Mouse (Mus musculus) heart, embryonic 11.5 days (tissue): ENCODE measurements around the gene Eif4a1. TPM values are rescaled to one million over a fixed set of nuclear protein-coding genes. Genes with fewer than 3 reads are reported as not detected.

ENCODE experiments used
- ATAC-seq: fragments of 200-750 bp; cut with Nextera tagmentation; replicated peaks from 2 replicates; pipeline ENCODE4 v1.8.0; 2017; ENCODE audit warnings: moderate library complexity; ENCODE audit not compliant: insufficient number of reproducible peaks, low FRiP score, low TSS enrichment
- H3K27ac ChIP-seq: fragments of 300-500 bp; sonication (generic); 2 replicates; pipeline ENCODE4 v1.5.1; 2014; ENCODE audit warnings: mild to moderate bottlenecking, low read depth, low read length
- H3K27me3 ChIP-seq: fragments of 300-500 bp; sonication (generic); 2 replicates; pipeline ENCODE4 v1.6.1; 2014; ENCODE audit warnings: mild to moderate bottlenecking, low read length, mixed read lengths; ENCODE audit not compliant: control insufficient read depth, insufficient read depth
- H3K36me3 ChIP-seq: fragments of 300-500 bp; sonication (generic); 2 replicates; pipeline ENCODE4 v1.6.1; 2014; ENCODE audit warnings: mild to moderate bottlenecking, low read length, moderate library complexity, mixed read lengths; ENCODE audit not compliant: control insufficient read depth, insufficient read depth
- H3K4me1 ChIP-seq: fragments of 300-500 bp; sonication (generic); 2 replicates; pipeline ENCODE4 v1.6.1; 2014; ENCODE audit warnings: low read length; ENCODE audit not compliant: control insufficient read depth, insufficient read depth
- H3K4me2 ChIP-seq: fragments of 300-500 bp; sonication (generic); 2 replicates; pipeline ENCODE4 v1.6.1; 2014; ENCODE audit warnings: mild to moderate bottlenecking, moderate library complexity
- H3K4me3 ChIP-seq: fragments of 300-500 bp; sonication (generic); 2 replicates; pipeline ENCODE4 v1.5.1; 2014; ENCODE audit warnings: low read depth, low read length
- H3K9ac ChIP-seq: fragments of 300-500 bp; sonication (generic); 2 replicates; pipeline ENCODE4 v1.6.1; 2014; ENCODE audit warnings: mild to moderate bottlenecking, low read depth, low read length, moderate library complexity
- H3K9me3 ChIP-seq: fragments of 300-500 bp; sonication (generic); replicated peaks from 2 replicates; pipeline ENCODE4 v1.6.1; 2016; ENCODE audit warnings: low read length; ENCODE audit not compliant: control insufficient read depth
- WGBS: fragments of 180-500 bp; shearing (Covaris S2); extraction: QIAGEN DNeasy Blood & Tissue Kit; methylation state at CpG from one replicate; pipeline ENCODE4 v1.1.7; 2014; ENCODE audit not compliant: insufficient replicate concordance; 5-methylcytosine and 5-hydroxymethylcytosine counted together
- polyA plus RNA-seq: library from polyadenylated mRNA; unstranded; fragments of >200 nt; fragmentation: Nextera tagmentation; extraction: Ambion mirVana; gene quantifications from 2 replicates; pipeline ENCODE4 v1.2.1, GENCODE M21; 2014

The Eif4a1 gene
- polyA plus RNA-seq, 1 experiment from 2014 or later = 592 TPM

DNA sequence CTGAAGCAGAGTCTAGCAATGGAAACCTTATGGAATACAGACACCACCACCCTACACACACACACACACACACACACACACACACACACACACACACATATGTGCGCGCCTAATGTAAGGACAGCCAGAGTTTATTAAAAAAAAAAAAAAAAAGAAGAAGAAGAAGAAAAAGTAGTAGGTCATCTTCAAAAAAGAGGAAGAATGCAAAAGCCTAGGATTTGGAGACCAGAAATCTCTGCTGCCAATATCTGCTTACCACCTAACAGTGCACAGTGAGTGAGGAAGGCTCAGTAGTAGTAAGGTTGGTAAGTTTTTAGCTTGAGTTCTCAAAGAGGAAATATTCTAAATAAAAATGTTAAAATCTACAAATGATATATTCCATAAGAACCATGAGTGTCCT lies 6.9 kb upstream of the Eif4a1 start:
- Histone ChIP-seq H3K36me3 (peaks cover 30% of the 10 kb centered on the region), H3K9ac (no peak overlapping the region)
- 94% methylated on average over 2 of the region's 2 CpGs for WGBS

DNA sequence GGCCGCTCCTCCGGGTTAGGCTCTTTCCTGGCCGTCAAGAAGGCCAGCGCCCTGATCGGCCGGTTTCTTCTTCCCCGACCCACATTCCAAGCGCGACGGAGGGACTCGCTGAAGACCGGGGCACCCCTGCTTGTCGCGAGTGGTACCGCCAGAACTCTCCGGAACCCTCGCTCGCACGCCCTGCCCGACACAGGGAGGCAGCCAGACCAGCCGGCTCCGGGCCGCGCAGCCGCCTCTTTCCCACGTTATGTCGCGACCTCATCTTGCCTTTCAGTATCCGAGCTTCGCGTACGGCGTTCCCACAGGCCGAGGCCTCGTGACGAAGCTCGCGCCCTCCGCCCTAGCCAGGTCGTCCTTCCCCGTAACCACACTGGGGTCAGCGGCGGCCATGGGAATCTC lies 498 bp downstream of the Eif4a1 start:
- Histone ChIP-seq H3K36me3 (peaks cover 58% of the 10 kb centered on the region), H3K9me3 (no peaks in the 10 kb centered on the region), H3K4me3 (peak overlapping the region; percentile 100), H3K9ac (peak overlapping the region; percentile 100), H3K27me3 (no peaks in the 10 kb centered on the region), H3K4me2 (peak overlapping the region; percentile 84), H3K27ac (peak overlapping the region; percentile 99), H3K4me1 (peaks cover 8% of the 10 kb centered on the region; the same call in 1 of the 2 replicates)
- whole genome bisulfite sequencing = under 1% methylated on average over 43 of the region's 43 CpGs
- 0 out of 2 replicates have a peak, but pooled peaks have one; percentile 17 for ATAC-seq

More for the DNA sequence above, 6.9 kb upstream of the Eif4a1 start:
- Histone ChIP-seq H3K27me3 (no peaks in the 10 kb centered on the region), H3K4me1 (peaks cover 17% of the 10 kb centered on the region), H3K4me2 (no peak overlapping the region), H3K9me3 (no peaks in the 10 kb centered on the region), H3K4me3 (no peak overlapping the region), H3K27ac (no peak overlapping the region)
- no peak for ATAC-seq

- under 1% methylated on average over 61 of the region's 61 CpGs for WGBS
- H3K27ac ChIP-seq = peak overlapping the region; percentile 99
- H3K4me3 ChIP-seq = peak overlapping the region; percentile 100
- H3K9me3 ChIP-seq = no peaks in the 10 kb centered on the region
- H3K4me1 ChIP-seq = peaks cover 8% of the 10 kb centered on the region; the same call in 1 of the 2 replicates
- H3K9ac ChIP-seq = peak overlapping the region; percentile 100
- peaks cover 56% of the 10 kb centered on the region for H3K36me3 ChIP-seq
- H3K27me3 ChIP-seq = no peaks in the 10 kb centered on the region
- ATAC-seq = peak; percentile 69
- H3K4me2 ChIP-seq = peak overlapping the region; percentile 84
Measured at GRCm38 (mm10) chr11:69670786-69671725, 1.2 kb downstream of the Eif4a1 start.

- Histone ChIP-seq H3K27me3 (no peaks in the 10 kb centered on the region), H3K9me3 (no peaks in the 10 kb centered on the region), H3K27ac (no peak overlapping the region), H3K4me2 (no peak overlapping the region), H3K36me3 (peaks cover 41% of the 10 kb centered on the region), H3K9ac (no peak overlapping the region), H3K4me1 (peaks cover 18% of the 10 kb centered on the region), H3K4me3 (no peak overlapping the region)
- no peak for ATAC-seq
- WGBS = 87% methylated on average over 3 of the region's 3 CpGs
Measured at GRCm38 (mm10) chr11:69666665-69667005, 5.6 kb downstream of the Eif4a1 start.

DNA sequence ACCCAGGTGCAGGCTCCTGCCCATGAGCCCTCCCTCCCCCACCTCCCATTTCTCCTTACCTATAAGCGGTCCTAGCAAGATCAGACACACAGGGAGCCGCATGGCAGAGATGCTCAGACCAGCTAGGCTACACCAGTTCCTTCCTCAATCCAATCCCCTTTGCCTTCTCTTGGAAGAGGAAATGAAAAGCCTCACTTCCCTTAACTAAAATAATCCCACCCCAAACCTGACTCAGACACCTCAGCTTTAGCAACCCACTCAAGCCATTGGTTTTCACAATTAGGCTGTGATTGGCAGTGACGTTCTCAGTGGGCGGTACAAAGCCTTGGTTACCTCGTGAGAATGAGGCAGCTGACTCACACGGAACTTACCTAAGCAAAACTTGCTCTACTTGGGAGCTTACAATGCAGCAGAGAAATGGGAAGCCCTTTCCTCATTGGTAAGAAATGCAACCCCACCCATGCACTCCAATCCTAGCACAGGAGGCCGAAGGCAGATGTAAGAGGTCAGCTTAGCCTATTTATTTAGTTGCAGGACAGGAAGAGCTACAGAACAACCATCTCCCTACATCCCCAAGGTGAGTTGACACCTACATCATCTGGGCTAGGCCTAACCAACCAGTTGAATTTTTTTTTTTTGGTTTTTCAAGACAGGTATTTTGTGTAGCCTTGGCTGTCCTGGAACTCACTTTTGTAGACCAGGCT lies 6.1 kb downstream of the Eif4a1 start, which contains the start of gene Cd68:
Gene Cd68 (minus strand): TSS at position 193 of the 704 bp plus-strand sequence.
- no peak within 1 kb of the TSS; the same call in 1 of the 2 replicates for H3K27ac ChIP-seq
- H3K9me3 ChIP-seq = no peaks in the 10 kb centered on the region
- no peaks in the 10 kb centered on the region for H3K27me3 ChIP-seq
- H3K4me2 ChIP-seq = no peak within 1 kb of the TSS
- no peak within 1 kb of the TSS for H3K9ac ChIP-seq
- ATAC-seq = no peak
- H3K4me1 ChIP-seq = peaks cover 22% of the 10 kb centered on the region
- 34% methylated on average over 7 of the region's 7 CpGs for WGBS
- peaks cover 41% of the 10 kb centered on the region for H3K36me3 ChIP-seq
- no peak within 1 kb of the TSS for H3K4me3 ChIP-seq

GRCm38 (mm10) chr11:69665457-69665960 lies 6.7 kb downstream of the Eif4a1 start:
- H3K4me3 ChIP-seq = no peak overlapping the region
- peaks cover 37% of the 10 kb centered on the region for H3K36me3 ChIP-seq
- H3K27me3 ChIP-seq = no peaks in the 10 kb centered on the region
- no peak overlapping the region for H3K27ac ChIP-seq
- ATAC-seq = no peak
- H3K9ac ChIP-seq = no peak overlapping the region
- 80% methylated on average over 9 of the region's 9 CpGs for WGBS
- no peak overlapping the region for H3K4me2 ChIP-seq
- H3K9me3 ChIP-seq = no peaks in the 10 kb centered on the region
- peaks cover 27% of the 10 kb centered on the region for H3K4me1 ChIP-seq

DNA sequence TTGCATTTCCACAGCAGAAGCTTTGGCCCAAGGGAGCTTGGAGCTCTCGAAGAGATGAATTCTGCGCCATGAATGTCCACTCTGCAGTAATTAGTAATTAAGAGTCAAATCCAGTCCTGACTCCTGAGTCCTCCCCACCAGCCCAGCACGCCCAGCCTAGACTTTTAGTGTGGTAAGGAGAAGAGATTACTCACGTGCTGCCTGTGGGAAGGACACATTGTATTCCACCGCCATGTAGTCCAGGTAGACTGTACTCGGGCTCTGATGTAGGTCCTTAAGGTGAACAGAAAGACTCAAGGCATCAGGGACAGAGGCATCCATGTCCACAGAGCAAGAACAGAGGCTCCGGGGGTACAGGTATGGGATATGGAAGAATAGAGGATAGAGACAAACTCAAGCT lies 7.4 kb downstream of the Eif4a1 start:
- no peak overlapping the region; the same call in 1 of the 2 replicates for H3K27ac ChIP-seq
- H3K9ac ChIP-seq = no peak overlapping the region
- no peak for ATAC-seq
- no peak overlapping the region for H3K4me3 ChIP-seq
- H3K36me3 ChIP-seq = peaks cover 31% of the 10 kb centered on the region
- no peak overlapping the region for H3K4me2 ChIP-seq
- no peaks in the 10 kb centered on the region for H3K9me3 ChIP-seq
- H3K27me3 ChIP-seq = no peaks in the 10 kb centered on the region
- peaks cover 20% of the 10 kb centered on the region for H3K4me1 ChIP-seq
- 91% methylated on average over 7 of the region's 7 CpGs for WGBS

- WGBS = 85% methylated on average over 6 of the region's 6 CpGs
- H3K27me3 ChIP-seq = no peaks in the 10 kb centered on the region
- ATAC-seq = no peak
- peaks cover 21% of the 10 kb centered on the region for H3K36me3 ChIP-seq
- H3K9ac ChIP-seq = no peak overlapping the region
- peaks cover 20% of the 10 kb centered on the region for H3K4me1 ChIP-seq
- peak overlapping the region; percentile 76; the same call in 1 of the 2 replicates for H3K4me2 ChIP-seq
- 0 out of 2 replicates have a peak overlapping the region, but pooled peaks have one; percentile 12 for H3K4me3 ChIP-seq
- H3K9me3 ChIP-seq = no peaks in the 10 kb centered on the region
- no peak overlapping the region; the same call in 1 of the 2 replicates for H3K27ac ChIP-seq
Measured at GRCm38 (mm10) chr11:69663795-69664194, 8.4 kb downstream of the Eif4a1 start.
